Mouse (Mus musculus): ENCODE results near the gene Nup62cl. TPM values are rescaled to one million over a fixed set of nuclear protein-coding genes. Genes with fewer than 3 reads are reported as not detected.

Nup62cl gene
- 3.0 TPM in 1 of 2 replicates, not detected in the other for polyA plus RNA-seq (2012; rRNA removed)

- peak within 1 kb of the TSS; percentile 72 for H3K4me3 ChIP-seq (ENCODE audit: low read depth, low read length)
- TF ChIP-seq CTCF (IDR thresholded peaks at IDR 0.05; ENCODE audit: extremely low read depth, insufficient read length, insufficient replicate concordance, low read depth, low read length) (no peak), POLR2A (IDR thresholded peaks at IDR 0.05; ENCODE audit: low read depth, low read length) (no peak)
- WGBS = 20% methylated on average over 64 of the region's 64 CpGs
- no peak within 1 kb of the TSS for H3K27ac ChIP-seq (ENCODE audit: insufficient read depth, low read depth, low read length)
- no peaks in the 10 kb centered on the region for H3K36me3 ChIP-seq (ENCODE audit: control insufficient read depth, insufficient read depth, low read length)
- H3K4me1 ChIP-seq (ENCODE audit: control insufficient read depth, insufficient read depth, insufficient read length, low read length) = no peaks in the 10 kb centered on the region; the same call in 1 of the 2 replicates
- H3K27me3 ChIP-seq (ENCODE audit: control insufficient read depth, insufficient read depth, low read length) = peaks cover 19% of the 10 kb centered on the region
Observed at GRCm38 (mm10) chrX:140062135-140062975, at the start of gene Nup62cl, which contains the start of gene Pih1h3b. Gene Nup62cl, minus strand, starts transcription at chrX:140062712. Gene Pih1h3b, plus strand, starts transcription at chrX:140062879.

GRCm38 (mm10) chrX:140094066-140094465 lies 31.6 kb upstream of the Nup62cl start:
- Histone ChIP-seq H3K4me3 (ENCODE audit: low read depth, low read length) (no peak overlapping the region), H3K4me1 (ENCODE audit: control insufficient read depth, insufficient read depth, insufficient read length, low read length) (no peaks in the 10 kb centered on the region), H3K27ac (ENCODE audit: insufficient read depth, low read depth, low read length) (no peak overlapping the region), H3K36me3 (ENCODE audit: control insufficient read depth, insufficient read depth, low read length) (no peaks in the 10 kb centered on the region), H3K27me3 (ENCODE audit: control insufficient read depth, insufficient read depth, low read length) (no peaks in the 10 kb centered on the region)
- TF ChIP-seq POLR2A (IDR thresholded peaks at IDR 0.05; ENCODE audit: low read depth, low read length) = no peak
- TF ChIP-seq CTCF (IDR thresholded peaks at IDR 0.05; ENCODE audit: extremely low read depth, insufficient read length, insufficient replicate concordance, low read depth, low read length) = no peak
- WGBS = 71% methylated on average over 2 of the region's 2 CpGs

- Histone ChIP-seq H3K36me3 (ENCODE audit: control insufficient read depth, insufficient read depth, low read length) (no peaks in the 10 kb centered on the region), H3K27ac (ENCODE audit: insufficient read depth, low read depth, low read length) (no peak overlapping the region), H3K4me1 (ENCODE audit: control insufficient read depth, insufficient read depth, insufficient read length, low read length) (no peaks in the 10 kb centered on the region), H3K4me3 (ENCODE audit: low read depth, low read length) (no peak overlapping the region), H3K27me3 (ENCODE audit: control insufficient read depth, insufficient read depth, low read length) (no peaks in the 10 kb centered on the region)
- TF ChIP-seq POLR2A (IDR thresholded peaks at IDR 0.05; ENCODE audit: low read depth, low read length) (no peak), CTCF (IDR thresholded peaks at IDR 0.05; ENCODE audit: extremely low read depth, insufficient read length, insufficient replicate concordance, low read depth, low read length) (no peak)
- 88% methylated on average over 2 of the region's 2 CpGs for WGBS
Observed at GRCm38 (mm10) chrX:140082535-140082934, 20.0 kb upstream of the Nup62cl start.

GRCm38 (mm10) chrX:140060886-140061874 lies 1.3 kb downstream of the Nup62cl start:
- H3K27ac ChIP-seq (ENCODE audit: insufficient read depth, low read depth, low read length) = no peak overlapping the region
- H3K27me3 ChIP-seq (ENCODE audit: control insufficient read depth, insufficient read depth, low read length) = peaks cover 19% of the 10 kb centered on the region
- 20% methylated on average over 79 of the region's 90 CpGs for WGBS
- H3K4me3 ChIP-seq (ENCODE audit: low read depth, low read length) = peak overlapping the region; percentile 26; the same call in 1 of the 2 replicates
- no peaks in the 10 kb centered on the region for H3K36me3 ChIP-seq (ENCODE audit: control insufficient read depth, insufficient read depth, low read length)
- H3K4me1 ChIP-seq (ENCODE audit: control insufficient read depth, insufficient read depth, insufficient read length, low read length) = no peaks in the 10 kb centered on the region; the same call in 1 of the 2 replicates
- no peak for TF ChIP-seq POLR2A (IDR thresholded peaks at IDR 0.05; ENCODE audit: low read depth, low read length)
- TF ChIP-seq CTCF (IDR thresholded peaks at IDR 0.05; ENCODE audit: extremely low read depth, insufficient read length, insufficient replicate concordance, low read depth, low read length) = no peak

- Histone ChIP-seq H3K27me3 (ENCODE audit: control insufficient read depth, insufficient read depth, low read length) (no peaks in the 10 kb centered on the region), H3K4me1 (ENCODE audit: control insufficient read depth, insufficient read depth, insufficient read length, low read length) (no peaks in the 10 kb centered on the region), H3K27ac (ENCODE audit: insufficient read depth, low read depth, low read length) (no peak overlapping the region), H3K4me3 (ENCODE audit: low read depth, low read length) (no peak overlapping the region), H3K36me3 (ENCODE audit: control insufficient read depth, insufficient read depth, low read length) (peaks cover under 1% of the 10 kb centered on the region)
- TF ChIP-seq POLR2A (IDR thresholded peaks at IDR 0.05; ENCODE audit: low read depth, low read length) = no peak
- WGBS = 83% methylated on average over 4 of the region's 4 CpGs
Observed at GRCm38 (mm10) chrX:139998691-139999065, 63.8 kb downstream of the Nup62cl start.

GRCm38 (mm10) chrX:139997740-139998690 lies 64.5 kb downstream of the Nup62cl start, which contains the start of gene Rbm41:
Gene Rbm41, minus strand, starts transcription at chrX:139998595.
- 11% methylated on average over 25 of the region's 25 CpGs for WGBS
- Histone ChIP-seq H3K36me3 (ENCODE audit: control insufficient read depth, insufficient read depth, low read length) (peaks cover 6% of the 10 kb centered on the region), H3K4me3 (ENCODE audit: low read depth, low read length) (peak within 1 kb of the TSS; percentile 74), H3K27ac (ENCODE audit: insufficient read depth, low read depth, low read length) (peak within 1 kb of the TSS; percentile 59; the same call in 1 of the 2 replicates), H3K4me1 (ENCODE audit: control insufficient read depth, insufficient read depth, insufficient read length, low read length) (no peaks in the 10 kb centered on the region), H3K27me3 (ENCODE audit: control insufficient read depth, insufficient read depth, low read length) (no peaks in the 10 kb centered on the region)
- TF ChIP-seq POLR2A (IDR thresholded peaks at IDR 0.05; ENCODE audit: low read depth, low read length) (no peak), CTCF (IDR thresholded peaks at IDR 0.05; ENCODE audit: extremely low read depth, insufficient read length, insufficient replicate concordance, low read depth, low read length) (no peak)

Data from small intestine, adult 2 months (tissue).